Mouse (Mus musculus): ENCODE measurements around the gene Gpr85. TPM values are rescaled to one million over a fixed set of nuclear protein-coding genes. Genes with fewer than 3 reads are reported as not detected.
"Not testable (repeated sequence)": the region's sequence is repeated elsewhere in the genome, so short reads cannot be mapped to it uniquely, and the experiment has no call there.

Gene Gpr85
- polyA plus RNA-seq, 1 experiment from 2014 or later = 26.5 TPM

DNA sequence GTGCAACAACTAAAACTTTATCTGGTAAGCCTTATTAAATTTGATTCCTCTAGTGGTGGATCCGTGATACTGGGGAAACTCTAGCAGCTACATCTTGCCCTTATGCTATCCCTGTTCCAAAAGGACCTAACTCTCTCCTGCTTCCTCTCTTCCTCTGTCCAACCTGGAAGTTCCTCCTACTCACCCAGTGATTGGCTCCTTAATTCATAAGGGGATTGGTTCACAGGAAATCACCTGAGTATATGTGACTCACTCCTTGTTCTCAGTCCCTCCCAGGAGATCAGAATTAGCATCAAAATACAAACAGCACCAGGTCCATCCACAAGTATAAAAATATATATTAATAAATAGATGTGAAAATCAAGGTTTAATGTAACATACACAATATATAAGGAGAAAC, 20.9 kb upstream of the Gpr85 start:
- H3K36me3 ChIP-seq (ENCODE audit: control insufficient read depth, insufficient read depth, low read length) = no peaks in the 10 kb centered on the region
- no peaks in the 10 kb centered on the region for H3K9me3 ChIP-seq (ENCODE audit: control insufficient read depth, low read length)
- no peak overlapping the region for H3K4me3 ChIP-seq (ENCODE audit: low read depth, low read length)
- no peak for DNase-seq (ENCODE audit: low spot score, missing footprints)
- no peak overlapping the region for H3K4me2 ChIP-seq
- H3K4me1 ChIP-seq (ENCODE audit: control insufficient read depth, insufficient read depth, low read length) = no peaks in the 10 kb centered on the region
- H3K27ac ChIP-seq (ENCODE audit: low read depth, low read length) = no peak overlapping the region
- no peak overlapping the region for H3K9ac ChIP-seq (ENCODE audit: low read length)
- WGBS = 97% methylated on average over 1 of the region's 1 CpGs
- no peaks in the 10 kb centered on the region for H3K27me3 ChIP-seq (ENCODE audit: control insufficient read depth, insufficient read depth, low read length)
- no peak for ATAC-seq (ENCODE audit: low FRiP score)

DNA sequence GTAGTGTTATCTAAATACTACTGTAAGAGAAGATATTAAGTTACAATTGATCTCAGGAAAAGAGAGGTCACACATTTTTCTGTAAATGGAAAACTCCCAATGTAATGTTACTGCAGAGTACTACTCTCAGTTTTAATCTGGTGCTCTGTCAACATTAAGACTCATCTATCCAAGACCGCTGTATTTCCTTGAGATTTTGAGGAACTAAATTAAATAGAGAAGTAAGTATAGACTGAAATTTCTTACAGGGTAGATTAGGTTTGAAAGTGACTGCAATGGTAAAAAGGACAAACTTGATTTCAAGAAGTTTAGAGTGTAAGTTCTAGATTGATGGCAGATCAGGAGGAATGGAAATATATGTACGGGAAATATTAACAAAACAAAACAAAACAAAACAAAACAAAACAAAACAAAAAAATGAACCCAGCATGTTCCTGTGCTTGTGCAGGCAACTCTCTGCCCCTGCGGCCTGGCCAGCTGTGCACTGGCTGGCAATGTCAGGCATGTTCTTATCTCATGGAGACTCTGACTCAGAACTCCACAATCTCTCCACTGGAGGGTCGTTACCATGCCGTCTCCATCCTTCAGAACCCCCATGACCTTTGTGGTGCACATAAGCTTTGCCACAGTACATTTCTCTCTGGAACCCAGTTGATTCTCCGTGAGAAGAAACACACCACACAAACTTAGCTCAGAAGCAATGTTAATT, 20.3 kb upstream of the Gpr85 start:
- H3K4me2 ChIP-seq = no peak overlapping the region
- DNase-seq (ENCODE audit: low spot score, missing footprints) (no peak), ATAC-seq (ENCODE audit: low FRiP score) (no peak)
- no peak overlapping the region for H3K27ac ChIP-seq (ENCODE audit: low read depth, low read length)
- WGBS = 90% methylated on average over 6 of the region's 6 CpGs
- H3K4me1 ChIP-seq (ENCODE audit: control insufficient read depth, insufficient read depth, low read length) = no peaks in the 10 kb centered on the region
- H3K27me3 ChIP-seq (ENCODE audit: control insufficient read depth, insufficient read depth, low read length) = no peaks in the 10 kb centered on the region
- no peaks in the 10 kb centered on the region for H3K36me3 ChIP-seq (ENCODE audit: control insufficient read depth, insufficient read depth, low read length)
- no peak overlapping the region for H3K4me3 ChIP-seq (ENCODE audit: low read depth, low read length)
- H3K9ac ChIP-seq (ENCODE audit: low read length) = no peak overlapping the region
- H3K9me3 ChIP-seq (ENCODE audit: control insufficient read depth, low read length) = no peaks in the 10 kb centered on the region

DNA sequence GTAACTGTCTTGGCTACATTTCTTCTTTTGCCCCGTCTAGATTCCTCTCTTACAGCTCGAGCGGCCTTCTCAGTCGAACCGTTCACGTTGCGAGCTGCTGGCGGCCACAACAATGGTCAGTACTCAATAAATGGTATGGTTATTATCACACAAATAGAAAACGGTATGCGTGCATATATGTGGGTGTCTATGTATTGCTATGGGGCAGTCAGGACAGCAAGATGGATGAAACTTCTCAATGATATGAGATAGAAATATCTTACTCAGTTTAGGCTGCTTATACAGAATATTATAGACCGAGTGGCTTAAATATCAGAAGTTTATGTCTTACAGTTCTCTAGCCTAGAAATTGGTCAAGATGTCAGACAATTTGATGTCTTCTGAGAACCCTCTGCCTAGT, 14.5 kb upstream of the Gpr85 start:
- DNase-seq (ENCODE audit: low spot score, missing footprints) (peak; percentile 78), ATAC-seq (ENCODE audit: low FRiP score) (peak; percentile 58; the same call in 1 of the 2 replicates)
- 21% methylated on average over 10 of the region's 11 CpGs for WGBS
- no peak overlapping the region for H3K27ac ChIP-seq (ENCODE audit: low read depth, low read length)
- H3K4me1 ChIP-seq (ENCODE audit: control insufficient read depth, insufficient read depth, low read length) = no peaks in the 10 kb centered on the region
- H3K27me3 ChIP-seq (ENCODE audit: control insufficient read depth, insufficient read depth, low read length) = no peaks in the 10 kb centered on the region
- H3K9me3 ChIP-seq (ENCODE audit: control insufficient read depth, low read length) = no peaks in the 10 kb centered on the region
- H3K9ac ChIP-seq (ENCODE audit: low read length) = no peak overlapping the region
- no peak overlapping the region for H3K4me2 ChIP-seq
- no peaks in the 10 kb centered on the region for H3K36me3 ChIP-seq (ENCODE audit: control insufficient read depth, insufficient read depth, low read length)
- H3K4me3 ChIP-seq (ENCODE audit: low read depth, low read length) = no peak overlapping the region

DNA sequence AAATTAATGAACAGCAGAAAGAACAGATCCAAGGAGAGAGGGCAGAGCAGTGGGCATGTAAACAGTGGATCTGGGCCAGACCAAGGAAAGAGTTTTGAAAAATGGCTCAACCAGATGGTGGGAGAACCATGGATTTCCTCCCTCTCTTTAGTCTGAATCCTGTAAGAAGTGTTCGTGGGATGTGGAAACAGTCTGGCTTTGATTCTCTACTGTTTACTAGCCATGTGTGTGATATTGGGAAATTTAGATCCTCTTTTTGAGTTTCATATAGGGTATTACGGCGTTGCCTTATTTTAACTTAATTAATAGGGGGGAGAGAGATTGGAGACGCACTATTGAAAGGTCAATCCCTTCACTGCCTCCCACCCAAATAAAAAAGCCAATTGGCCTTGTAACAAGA, 13.5 kb upstream of the Gpr85 start:
- Histone ChIP-seq H3K36me3 (ENCODE audit: control insufficient read depth, insufficient read depth, low read length) (no peaks in the 10 kb centered on the region), H3K4me3 (ENCODE audit: low read depth, low read length) (no peak overlapping the region), H3K9ac (ENCODE audit: low read length) (no peak overlapping the region), H3K27me3 (ENCODE audit: control insufficient read depth, insufficient read depth, low read length) (no peaks in the 10 kb centered on the region), H3K4me1 (ENCODE audit: control insufficient read depth, insufficient read depth, low read length) (no peaks in the 10 kb centered on the region), H3K4me2 (no peak overlapping the region), H3K9me3 (ENCODE audit: control insufficient read depth, low read length) (no peaks in the 10 kb centered on the region), H3K27ac (ENCODE audit: low read depth, low read length) (no peak overlapping the region)
- DNase-seq (ENCODE audit: low spot score, missing footprints) (peak; percentile 57), ATAC-seq (ENCODE audit: low FRiP score) (no peak)
- 57% methylated on average over 4 of the region's 4 CpGs for WGBS

DNA sequence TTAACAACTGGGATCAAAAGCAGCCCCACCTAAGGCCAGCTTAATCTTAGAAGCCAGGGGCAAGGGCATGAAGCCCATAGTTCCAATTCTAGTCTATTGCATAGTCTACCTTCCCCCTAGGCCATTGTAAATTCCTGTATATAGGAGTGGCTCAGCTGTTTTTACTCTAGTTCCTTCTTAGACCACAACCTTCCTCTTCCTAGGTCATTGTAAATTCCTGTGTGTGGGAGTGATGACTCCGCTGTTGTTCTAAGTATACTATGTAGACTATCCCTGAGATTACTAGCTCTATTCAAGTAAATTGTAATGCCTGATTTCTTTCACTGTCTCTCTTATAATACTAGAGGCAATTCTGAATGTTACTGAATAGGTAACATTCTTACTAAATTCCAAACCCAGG, 6.3 kb upstream of the Gpr85 start:
- H3K9me3 ChIP-seq (ENCODE audit: control insufficient read depth, low read length); H3K27ac ChIP-seq (ENCODE audit: low read depth, low read length); H3K4me1 ChIP-seq (ENCODE audit: control insufficient read depth, insufficient read depth, low read length); H3K4me3 ChIP-seq (ENCODE audit: low read depth, low read length); ATAC-seq (ENCODE audit: low FRiP score); H3K4me2 ChIP-seq; H3K27me3 ChIP-seq (ENCODE audit: control insufficient read depth, insufficient read depth, low read length); H3K36me3 ChIP-seq (ENCODE audit: control insufficient read depth, insufficient read depth, low read length); H3K9ac ChIP-seq (ENCODE audit: low read length): not testable (repeated sequence)
- DNase-seq (ENCODE audit: low spot score, missing footprints) = peak; percentile 31
- 100% methylated on average over 1 of the region's 1 CpGs for WGBS

DNA sequence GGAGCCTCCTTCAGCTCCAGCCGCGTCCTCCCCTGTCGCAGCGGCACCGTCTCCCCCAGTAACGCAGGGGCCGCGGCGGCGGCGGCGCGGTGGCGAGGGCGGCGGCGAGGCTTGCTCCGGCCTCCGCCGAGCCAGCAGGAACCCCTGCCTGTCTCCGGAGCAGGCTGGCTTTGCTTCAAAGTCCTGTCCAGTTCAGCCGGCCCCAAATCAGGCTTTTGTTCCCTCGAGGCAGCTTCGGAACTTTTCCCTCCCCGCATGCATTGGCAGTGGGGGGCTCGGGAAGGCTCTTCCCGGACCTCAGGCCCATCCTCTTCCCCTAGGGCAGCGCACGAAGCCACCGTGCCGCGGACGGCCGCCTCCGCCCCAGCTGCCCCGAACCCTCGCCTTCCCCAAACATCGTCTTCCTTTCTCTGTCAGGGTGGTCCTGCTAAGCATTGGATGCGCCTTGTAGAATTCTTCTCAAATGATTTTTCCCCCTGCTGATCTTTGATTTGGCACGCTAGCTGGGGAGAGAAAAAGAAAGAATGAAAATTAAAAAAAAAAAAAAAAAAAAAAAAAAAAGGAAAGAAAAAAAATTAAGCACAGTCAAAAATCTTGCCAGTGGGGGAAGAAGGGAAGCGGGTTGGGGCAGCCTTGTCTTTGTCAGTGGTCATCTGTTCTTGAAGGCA, 931 bp downstream of the Gpr85 start:
- Histone ChIP-seq H3K4me3 (ENCODE audit: low read depth, low read length) (peak overlapping the region; percentile 51), H3K4me2 (peak overlapping the region; percentile 82), H3K36me3 (ENCODE audit: control insufficient read depth, insufficient read depth, low read length) (no peaks in the 10 kb centered on the region), H3K9me3 (ENCODE audit: control insufficient read depth, low read length) (no peaks in the 10 kb centered on the region), H3K27ac (ENCODE audit: low read depth, low read length) (peak overlapping the region; percentile 93), H3K4me1 (ENCODE audit: control insufficient read depth, insufficient read depth, low read length) (peaks cover 12% of the 10 kb centered on the region; the same call in 1 of the 2 replicates), H3K9ac (ENCODE audit: low read length) (peak overlapping the region; percentile 90), H3K27me3 (ENCODE audit: control insufficient read depth, insufficient read depth, low read length) (no peaks in the 10 kb centered on the region)
- under 1% methylated on average over 41 of the region's 41 CpGs for WGBS
- DNase-seq (ENCODE audit: low spot score, missing footprints) (peak; percentile 98), ATAC-seq (ENCODE audit: low FRiP score) (peak; percentile 94)

DNA sequence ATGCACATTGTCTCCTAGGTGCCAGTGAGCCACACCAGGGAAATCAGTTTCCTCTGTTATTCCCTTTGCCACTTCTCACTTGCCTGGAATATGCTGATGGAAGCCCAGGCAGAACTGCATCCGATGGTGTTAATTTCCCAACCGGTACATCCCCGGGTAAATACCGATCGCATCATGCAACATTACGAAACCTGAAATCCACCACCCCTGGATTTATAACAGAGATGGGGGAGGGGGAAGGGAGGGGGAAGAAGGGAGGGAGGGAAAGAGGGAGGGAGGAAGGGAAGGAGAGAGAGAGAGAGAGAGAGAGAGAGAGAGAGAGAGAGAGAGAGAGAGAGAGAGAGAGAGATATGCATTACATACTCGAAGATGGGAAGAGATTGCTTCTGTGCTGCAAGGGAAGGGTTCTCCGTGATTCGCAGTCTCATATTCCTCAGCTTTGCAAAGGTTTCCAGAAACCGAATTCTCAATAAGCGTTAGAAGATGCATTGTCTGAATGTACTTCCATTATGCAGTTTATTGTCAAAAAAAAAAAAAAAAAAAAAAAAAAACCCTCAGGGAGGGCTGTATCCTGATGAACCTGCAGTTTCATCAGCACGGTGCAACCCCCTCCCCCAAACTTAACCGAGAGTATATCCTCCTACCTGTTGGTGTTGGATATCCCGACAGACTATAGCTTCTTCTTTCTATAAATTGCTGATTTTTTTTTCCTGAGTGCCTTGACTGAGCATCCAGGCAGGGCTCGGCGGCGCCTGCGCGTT, 1.6 kb downstream of the Gpr85 start:
- H3K9ac ChIP-seq (ENCODE audit: low read length) = peak overlapping the region; percentile 90
- H3K36me3 ChIP-seq (ENCODE audit: control insufficient read depth, insufficient read depth, low read length) = no peaks in the 10 kb centered on the region
- WGBS = under 1% methylated on average over 19 of the region's 19 CpGs
- peaks cover 12% of the 10 kb centered on the region; the same call in 1 of the 2 replicates for H3K4me1 ChIP-seq (ENCODE audit: control insufficient read depth, insufficient read depth, low read length)
- H3K4me3 ChIP-seq (ENCODE audit: low read depth, low read length) = peak overlapping the region; percentile 51
- H3K9me3 ChIP-seq (ENCODE audit: control insufficient read depth, low read length) = no peaks in the 10 kb centered on the region
- peak overlapping the region; percentile 93 for H3K27ac ChIP-seq (ENCODE audit: low read depth, low read length)
- peak; percentile 33 for ATAC-seq (ENCODE audit: low FRiP score)
- H3K4me2 ChIP-seq = peak overlapping the region; percentile 82
- H3K27me3 ChIP-seq (ENCODE audit: control insufficient read depth, insufficient read depth, low read length) = no peaks in the 10 kb centered on the region
- DNase-seq (ENCODE audit: low spot score, missing footprints) = peak; percentile 93

DNA sequence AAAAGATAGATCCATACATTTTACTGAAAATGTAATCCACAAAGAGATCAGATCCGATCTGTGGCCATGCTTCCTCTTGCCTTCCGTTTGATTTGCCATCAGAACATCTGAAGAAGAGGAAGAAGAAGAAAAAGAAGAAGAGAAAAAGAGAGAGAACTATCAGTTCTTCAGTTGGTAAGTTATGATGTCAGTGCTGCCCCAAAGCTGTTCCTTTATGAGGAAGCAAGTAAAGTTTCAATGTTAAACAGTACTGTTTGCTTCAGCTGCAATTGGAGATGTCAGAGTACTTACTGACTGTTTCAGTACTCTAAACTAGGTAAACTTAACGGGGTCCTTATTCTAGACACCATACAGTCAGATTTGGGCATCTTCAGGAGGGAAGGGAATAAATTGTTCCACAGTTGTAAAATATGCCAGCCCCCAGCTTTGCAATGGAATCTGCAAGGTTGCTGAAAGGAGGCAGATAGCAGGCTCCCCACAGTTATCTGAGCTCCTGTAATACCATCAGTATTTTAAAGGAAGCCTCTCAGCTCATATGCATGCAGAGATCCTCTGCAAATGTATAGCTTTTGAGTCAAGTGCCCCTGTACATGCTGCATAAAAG, 2.7 kb downstream of the Gpr85 start:
- WGBS = 77% methylated on average over 3 of the region's 3 CpGs
- Histone ChIP-seq H3K4me2 (peak overlapping the region; percentile 82), H3K4me1 (ENCODE audit: control insufficient read depth, insufficient read depth, low read length) (peaks cover 12% of the 10 kb centered on the region; the same call in 1 of the 2 replicates), H3K4me3 (ENCODE audit: low read depth, low read length) (peak overlapping the region; percentile 51), H3K9ac (ENCODE audit: low read length) (peak overlapping the region; percentile 90), H3K36me3 (ENCODE audit: control insufficient read depth, insufficient read depth, low read length) (no peaks in the 10 kb centered on the region), H3K27me3 (ENCODE audit: control insufficient read depth, insufficient read depth, low read length) (no peaks in the 10 kb centered on the region), H3K9me3 (ENCODE audit: control insufficient read depth, low read length) (no peaks in the 10 kb centered on the region), H3K27ac (ENCODE audit: low read depth, low read length) (no peak overlapping the region)
- ATAC-seq (ENCODE audit: low FRiP score) = no peak
- DNase-seq (ENCODE audit: low spot score, missing footprints) = peak; percentile 80

Data from midbrain, embryonic 11.5 days (tissue).